Mouse (Mus musculus) C2C12 (cell line): ENCODE results near the gene Gm48552. TPM values are rescaled to one million over a fixed set of nuclear protein-coding genes. Genes with fewer than 3 reads are reported as not detected.

Experiments
- H3K27me3 ChIP-seq: one replicate; pipeline ENCODE4 v1.6.1; 2011; ENCODE audit not compliant: control insufficient read depth, insufficient read depth, insufficient read length
- H3K36me3 ChIP-seq: one replicate; pipeline ENCODE4 v1.6.1; 2011; ENCODE audit not compliant: control insufficient read depth, insufficient read depth
- H3K4me3 ChIP-seq: one replicate; pipeline ENCODE4 v1.5.1; 2011; ENCODE audit warnings: mild to moderate bottlenecking, control low read depth; ENCODE audit not compliant: poor library complexity, insufficient read depth, severe bottlenecking
- H3K79me2 ChIP-seq: one replicate; pipeline ENCODE4 v1.6.1; 2011; ENCODE audit not compliant: control insufficient read depth, insufficient read depth
- H3K79me3 ChIP-seq: one replicate; pipeline ENCODE4 v1.6.1; 2011; ENCODE audit warnings: low read depth, control low read depth
- H3ac ChIP-seq: one replicate; pipeline ENCODE3; 2011; ENCODE audit warnings: low read depth; ENCODE audit not compliant: control insufficient read depth, insufficient read length
- CEBPB ChIP-seq: IDR thresholded peaks from one replicate; pipeline ENCODE4 v1.6.1; 2011; ENCODE audit warnings: low read depth, mild to moderate bottlenecking, control low read depth, moderate library complexity
- CTCF ChIP-seq: IDR thresholded peaks from one replicate; pipeline ENCODE4 v1.5.1; 2011; ENCODE audit not compliant: control insufficient read depth, insufficient read depth, insufficient read length
- FOSL1 ChIP-seq: IDR thresholded peaks from one replicate; pipeline ENCODE4 v1.8.0; 2011; ENCODE audit warnings: mild to moderate bottlenecking, low read length; ENCODE audit not compliant: poor library complexity, insufficient read depth, severe bottlenecking
- MAX ChIP-seq: IDR thresholded peaks from one replicate; pipeline ENCODE4 v1.6.1; 2011; ENCODE audit warnings: mild to moderate bottlenecking, control low read depth
- MYOD1 ChIP-seq: IDR thresholded peaks from one replicate; pipeline ENCODE4 v1.6.1; 2011; ENCODE audit warnings: low read depth; ENCODE audit not compliant: control insufficient read depth, insufficient read length
- MYOG ChIP-seq: IDR thresholded peaks from one replicate; pipeline ENCODE4 v1.6.1; 2011; ENCODE audit not compliant: control insufficient read depth, insufficient read length; ENCODE audit errors: extremely low read depth
- USF1 ChIP-seq: IDR thresholded peaks from one replicate; pipeline ENCODE4 v1.6.1; 2011; ENCODE audit warnings: low read depth, mild to moderate bottlenecking, control low read depth, moderate library complexity
- polyA plus RNA-seq: library from polyadenylated mRNA; unstranded; fragments of >200 nt; fragmentation: generic; extraction: Trizol; gene quantifications from one replicate; pipeline ENCODE4 v1.2.1, GENCODE M21; 2012; ENCODE audit warnings: missing spikeins

Gene Gm48552
- polyA plus RNA-seq, 1 experiment, result 0.20 TPM

DNA sequence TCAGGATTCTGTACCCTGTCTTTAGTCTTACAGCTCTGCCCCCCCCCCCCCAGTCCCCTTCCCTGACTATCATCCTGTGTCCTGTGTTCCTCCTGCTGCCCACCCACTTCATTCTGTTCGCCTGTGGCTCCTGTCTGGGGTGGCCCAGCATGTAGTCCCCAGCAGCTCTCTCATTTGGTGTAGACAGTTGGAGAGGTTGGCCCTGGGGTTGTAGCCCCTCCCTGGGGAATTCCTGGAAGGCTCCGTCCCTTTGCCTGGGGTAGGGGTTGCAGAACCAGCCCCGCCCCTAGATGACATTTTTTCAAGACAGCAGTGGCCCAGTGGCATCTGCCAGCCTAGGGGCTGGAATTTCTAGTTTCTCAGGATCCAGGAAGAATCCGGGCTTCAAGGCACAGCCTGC is 30.6 kb upstream of the Gm48552 start:
- no peaks in the 10 kb centered on the region for H3K79me2 ChIP-seq
- H3ac ChIP-seq, result peak overlapping the region; percentile 99
- no peaks in the 10 kb centered on the region for H3K79me3 ChIP-seq
- peak overlapping the region; percentile 50 for H3K4me3 ChIP-seq
- no peaks in the 10 kb centered on the region for H3K27me3 ChIP-seq
- no peaks in the 10 kb centered on the region for H3K36me3 ChIP-seq
- no peak for TF ChIP-seq CTCF
- TF ChIP-seq MYOD1, result no peak
- TF ChIP-seq MAX, result no peak
- no peak for TF ChIP-seq FOSL1
- TF ChIP-seq MYOG, result no peak
- TF ChIP-seq USF1, result no peak
- TF ChIP-seq CEBPB, result no peak

DNA sequence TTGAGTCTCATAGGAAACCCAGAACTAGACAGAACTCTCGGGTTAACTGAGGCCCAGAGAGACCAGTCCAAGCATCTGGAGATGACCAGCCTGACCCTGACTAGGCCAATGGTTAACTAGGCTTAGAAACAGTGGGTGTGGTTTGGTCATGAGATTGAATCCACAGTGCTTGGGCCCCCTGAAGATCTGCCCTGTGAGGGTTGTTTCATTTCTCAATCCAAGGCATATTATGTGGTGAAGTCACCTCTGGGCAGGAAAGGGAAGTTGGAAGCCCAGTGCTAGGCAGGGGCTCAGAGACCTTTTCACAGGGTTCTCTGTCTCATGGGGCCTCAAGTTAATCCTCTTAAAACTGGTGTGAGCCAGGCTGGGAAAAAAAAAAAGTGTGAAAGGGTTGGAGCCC is 30.0 kb upstream of the Gm48552 start:
- no peaks in the 10 kb centered on the region for H3K36me3 ChIP-seq
- TF ChIP-seq MYOG (no peak), MAX (no peak), CEBPB (no peak), CTCF (no peak), USF1 (no peak), MYOD1 (no peak), FOSL1 (no peak)
- H3K79me3 ChIP-seq, result no peaks in the 10 kb centered on the region
- H3K4me3 ChIP-seq, result no peak overlapping the region
- H3ac ChIP-seq, result no peak overlapping the region
- H3K27me3 ChIP-seq, result no peaks in the 10 kb centered on the region
- no peaks in the 10 kb centered on the region for H3K79me2 ChIP-seq

GRCm38 (mm10) chr10:81360721-81361120 is 28.1 kb upstream of the Gm48552 start:
- peaks cover 6% of the 10 kb centered on the region for H3K36me3 ChIP-seq
- H3K27me3 ChIP-seq, result no peaks in the 10 kb centered on the region
- H3ac ChIP-seq, result no peak overlapping the region
- H3K4me3 ChIP-seq, result no peak overlapping the region
- H3K79me3 ChIP-seq, result no peaks in the 10 kb centered on the region
- TF ChIP-seq CTCF, result no peak
- TF ChIP-seq MYOD1, result no peak
- no peak for TF ChIP-seq USF1
- no peak for TF ChIP-seq FOSL1
- no peak for TF ChIP-seq CEBPB
- no peak for TF ChIP-seq MYOG
- TF ChIP-seq MAX, result no peak
- H3K79me2 ChIP-seq, result no peaks in the 10 kb centered on the region

GRCm38 (mm10) chr10:81362336-81362949 is 26.4 kb upstream of the Gm48552 start:
- H3K4me3 ChIP-seq, result no peak overlapping the region
- no peaks in the 10 kb centered on the region for H3K79me2 ChIP-seq
- H3K79me3 ChIP-seq, result no peaks in the 10 kb centered on the region
- TF ChIP-seq MYOD1, result no peak
- TF ChIP-seq CEBPB, result no peak
- TF ChIP-seq MYOG, result no peak
- no peak for TF ChIP-seq CTCF
- TF ChIP-seq FOSL1, result no peak
- TF ChIP-seq MAX, result no peak
- no peak for TF ChIP-seq USF1
- H3K27me3 ChIP-seq, result no peaks in the 10 kb centered on the region
- H3K36me3 ChIP-seq, result peaks cover 21% of the 10 kb centered on the region
- H3ac ChIP-seq, result no peak overlapping the region

- TF ChIP-seq CTCF (no peak), FOSL1 (no peak), MYOG (no peak), USF1 (no peak), CEBPB (no peak), MYOD1 (no peak), MAX (no peak)
- Histone ChIP-seq H3K79me3 (no peaks in the 10 kb centered on the region), H3K36me3 (peaks cover 32% of the 10 kb centered on the region), H3K27me3 (no peaks in the 10 kb centered on the region), H3K4me3 (no peak overlapping the region), H3K79me2 (no peaks in the 10 kb centered on the region), H3ac (no peak overlapping the region)
Measured at GRCm38 (mm10) chr10:81363436-81364346, 25.1 kb upstream of the Gm48552 start.

GRCm38 (mm10) chr10:81364666-81365065 is 24.1 kb upstream of the Gm48552 start:
- no peaks in the 10 kb centered on the region for H3K79me3 ChIP-seq
- TF ChIP-seq CTCF (no peak), MYOD1 (no peak), FOSL1 (no peak), CEBPB (no peak), USF1 (no peak), MAX (no peak), MYOG (no peak)
- no peaks in the 10 kb centered on the region for H3K27me3 ChIP-seq
- H3K79me2 ChIP-seq, result no peaks in the 10 kb centered on the region
- no peak overlapping the region for H3K4me3 ChIP-seq
- H3K36me3 ChIP-seq, result peaks cover 42% of the 10 kb centered on the region
- no peak overlapping the region for H3ac ChIP-seq
